Mouse (Mus musculus) embryonic facial prominence, embryonic 11.5 days (tissue): Measurements from ENCODE around the gene F3. TPM values are rescaled to one million over a fixed set of nuclear protein-coding genes. Genes with fewer than 3 reads are reported as not detected.

ENCODE experiments used
- ATAC-seq: fragments of 200-750 bp; cut with Nextera tagmentation; replicated peaks from 2 replicates; pipeline ENCODE4 v1.8.0; 2017; ENCODE audit warnings: low read depth; ENCODE audit not compliant: insufficient number of reproducible peaks, low FRiP score, low TSS enrichment
- DNase-seq: peaks from one replicate; pipeline ENCODE4 v3.0.0-alpha.2; 2015; ENCODE audit warnings: low spot score
- H3K27ac ChIP-seq: fragments of 300-500 bp; sonication (generic); replicated peaks from 2 replicates; pipeline ENCODE4 v1.5.1; 2014; ENCODE audit warnings: mild to moderate bottlenecking, low read depth, low read length, control low read depth
- H3K27me3 ChIP-seq: fragments of 300-500 bp; sonication (generic); 2 replicates; pipeline ENCODE4 v1.6.1; 2014; ENCODE audit warnings: mild to moderate bottlenecking, low read length, moderate library complexity, mixed read lengths; ENCODE audit not compliant: control insufficient read depth, insufficient read depth
- H3K36me3 ChIP-seq: fragments of 300-500 bp; sonication (generic); replicated peaks from 2 replicates; pipeline ENCODE4 v1.6.1; 2014; ENCODE audit warnings: low read depth, mild to moderate bottlenecking, low read length, moderate library complexity, mixed read lengths; ENCODE audit not compliant: control insufficient read depth, insufficient read depth
- H3K4me1 ChIP-seq: fragments of 300-500 bp; sonication (generic); 2 replicates; pipeline ENCODE4 v1.6.1; 2014; ENCODE audit warnings: low read length, mixed read lengths; ENCODE audit not compliant: control insufficient read depth, insufficient read depth
- H3K4me2 ChIP-seq: fragments of 300-500 bp; sonication (generic); 2 replicates; pipeline ENCODE4 v1.6.1; 2014; ENCODE audit warnings: low read depth, mild to moderate bottlenecking, control low read depth, low read length, moderate library complexity
- H3K4me3 ChIP-seq: fragments of 300-500 bp; sonication (generic); 2 replicates; pipeline ENCODE4 v1.5.1; 2014; ENCODE audit warnings: low read depth, low read length, control low read depth
- H3K9ac ChIP-seq: fragments of 300-500 bp; sonication (generic); replicated peaks from 2 replicates; pipeline ENCODE4 v1.6.1; 2014; ENCODE audit warnings: mild to moderate bottlenecking, control low read depth, low read length
- H3K9me3 ChIP-seq: fragments of 300-500 bp; sonication (generic); replicated peaks from 2 replicates; pipeline ENCODE4 v1.6.1; 2016; ENCODE audit warnings: mild to moderate bottlenecking, low read length, inconsistent platforms, mixed read lengths; ENCODE audit not compliant: control insufficient read depth
- WGBS: fragments of 180-500 bp; shearing (Covaris S2); extraction: QIAGEN DNeasy Blood & Tissue Kit; methylation state at CpG from one replicate; pipeline ENCODE4 v1.1.7; 2014; 5-methylcytosine and 5-hydroxymethylcytosine counted together
- polyA plus RNA-seq: library from polyadenylated mRNA; unstranded; fragments of >200 nt; fragmentation: Nextera tagmentation; extraction: Ambion mirVana; gene quantifications from 2 replicates; pipeline ENCODE4 v1.2.1, GENCODE M21; 2014

The F3 gene
- polyA plus RNA-seq, 1 experiment from 2014 or later: 14.2 TPM

DNA sequence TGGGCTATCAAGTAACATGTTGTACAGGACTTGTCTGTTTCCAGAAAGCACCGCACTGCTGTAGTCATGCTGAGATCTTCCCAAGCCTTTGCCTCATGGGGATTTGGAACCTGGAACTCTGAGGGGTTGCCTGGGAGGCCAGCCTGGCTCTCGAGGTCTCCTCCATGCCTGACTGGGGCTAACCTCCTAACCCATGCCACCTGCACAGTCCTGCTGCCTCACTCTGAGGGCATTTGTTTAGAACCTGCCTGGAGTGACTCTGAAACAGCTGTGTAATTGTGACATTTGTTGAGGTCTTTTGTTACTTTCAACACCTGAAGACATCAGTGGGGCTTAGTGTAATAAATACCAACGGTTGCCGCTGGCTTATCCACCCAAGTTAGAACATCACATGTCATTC lies 11.1 kb upstream of the F3 start:
- 70% methylated on average over 4 of the region's 4 CpGs for WGBS
- Histone ChIP-seq H3K36me3 (no peaks in the 10 kb centered on the region), H3K4me3 (no peak overlapping the region), H3K9me3 (no peaks in the 10 kb centered on the region), H3K4me2 (no peak overlapping the region), H3K27me3 (no peaks in the 10 kb centered on the region), H3K4me1 (no peaks in the 10 kb centered on the region), H3K9ac (no peak overlapping the region), H3K27ac (no peak overlapping the region)
- DNase-seq: no peak
- ATAC-seq: no peak

DNA sequence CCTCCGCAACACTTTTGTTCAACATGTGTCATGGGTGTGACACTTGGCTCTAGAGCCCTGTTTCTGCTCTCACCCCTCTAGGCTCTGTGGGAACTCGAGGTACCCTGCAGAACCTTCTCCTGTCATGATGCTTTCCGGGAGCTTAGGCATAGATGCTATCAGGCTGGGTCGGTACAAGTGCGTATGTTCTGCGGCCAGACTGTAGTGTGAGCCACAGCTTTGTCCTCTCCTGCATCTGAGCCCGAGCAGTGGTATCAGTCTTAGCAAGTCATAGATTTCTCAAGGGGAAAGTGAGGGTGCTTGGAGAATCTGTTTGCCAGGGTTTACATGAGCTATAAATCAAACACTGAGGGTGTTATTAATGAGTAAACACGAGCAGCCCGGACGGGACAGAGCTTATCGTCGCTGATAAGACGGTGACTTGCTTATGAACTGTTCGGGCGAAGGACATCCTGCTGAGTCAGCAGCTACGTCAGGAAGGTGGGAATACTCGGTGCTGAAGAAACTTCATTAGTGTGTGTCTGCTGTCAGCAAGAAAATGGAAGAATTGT lies 10.1 kb upstream of the F3 start:
- DNase-seq (no peak), ATAC-seq (no peak)
- H3K4me2 ChIP-seq: no peak overlapping the region
- H3K36me3 ChIP-seq: no peaks in the 10 kb centered on the region
- WGBS: 84% methylated on average over 17 of the region's 17 CpGs
- no peaks in the 10 kb centered on the region for H3K9me3 ChIP-seq
- H3K27ac ChIP-seq: no peak overlapping the region
- H3K4me1 ChIP-seq: no peaks in the 10 kb centered on the region
- H3K27me3 ChIP-seq: no peaks in the 10 kb centered on the region
- H3K4me3 ChIP-seq: no peak overlapping the region
- H3K9ac ChIP-seq: no peak overlapping the region

GRCm38 (mm10) chr3:121713816-121714215 lies 9.5 kb upstream of the F3 start:
- WGBS: 76% methylated on average over 8 of the region's 8 CpGs
- H3K4me1 ChIP-seq: no peaks in the 10 kb centered on the region
- H3K36me3 ChIP-seq: no peaks in the 10 kb centered on the region
- H3K27ac ChIP-seq: no peak overlapping the region
- H3K9me3 ChIP-seq: no peaks in the 10 kb centered on the region
- no peak overlapping the region for H3K4me2 ChIP-seq
- ATAC-seq (no peak), DNase-seq (no peak)
- H3K27me3 ChIP-seq: no peaks in the 10 kb centered on the region
- H3K9ac ChIP-seq: no peak overlapping the region
- no peak overlapping the region for H3K4me3 ChIP-seq

GRCm38 (mm10) chr3:121714461-121714860 lies 8.9 kb upstream of the F3 start:
- no peaks in the 10 kb centered on the region for H3K36me3 ChIP-seq
- H3K9me3 ChIP-seq: no peaks in the 10 kb centered on the region
- no peak overlapping the region for H3K4me3 ChIP-seq
- 91% methylated on average over 2 of the region's 2 CpGs for WGBS
- no peak overlapping the region for H3K9ac ChIP-seq
- H3K4me1 ChIP-seq: no peaks in the 10 kb centered on the region
- no peak for ATAC-seq
- H3K27ac ChIP-seq: no peak overlapping the region
- no peak overlapping the region for H3K4me2 ChIP-seq
- no peaks in the 10 kb centered on the region for H3K27me3 ChIP-seq
- no peak for DNase-seq

DNA sequence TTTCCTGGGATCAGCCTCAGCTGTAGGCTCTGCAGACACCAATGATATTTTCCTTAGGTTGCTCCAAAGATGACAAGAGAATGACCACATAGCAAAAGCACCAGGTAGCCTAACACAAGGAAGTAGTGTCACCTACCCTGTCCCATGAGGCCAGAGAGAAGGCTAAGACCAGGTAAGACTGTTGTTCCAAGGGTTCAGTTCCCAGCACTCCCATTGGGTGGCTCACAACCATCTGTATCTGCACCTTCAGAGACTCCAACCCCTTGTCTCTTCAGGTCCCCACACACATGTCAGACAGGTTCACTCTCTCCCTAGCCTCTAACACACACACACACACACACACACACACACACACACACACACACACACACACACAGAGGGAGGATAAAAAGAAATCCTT lies 8.0 kb upstream of the F3 start:
- no peaks in the 10 kb centered on the region for H3K27me3 ChIP-seq
- no peaks in the 10 kb centered on the region for H3K36me3 ChIP-seq
- no peaks in the 10 kb centered on the region for H3K9me3 ChIP-seq
- no peak overlapping the region for H3K4me3 ChIP-seq
- no peak overlapping the region for H3K9ac ChIP-seq
- H3K4me1 ChIP-seq: no peaks in the 10 kb centered on the region
- no peak for DNase-seq
- ATAC-seq: no peak
- H3K27ac ChIP-seq: no peak overlapping the region
- no peak overlapping the region for H3K4me2 ChIP-seq

DNA sequence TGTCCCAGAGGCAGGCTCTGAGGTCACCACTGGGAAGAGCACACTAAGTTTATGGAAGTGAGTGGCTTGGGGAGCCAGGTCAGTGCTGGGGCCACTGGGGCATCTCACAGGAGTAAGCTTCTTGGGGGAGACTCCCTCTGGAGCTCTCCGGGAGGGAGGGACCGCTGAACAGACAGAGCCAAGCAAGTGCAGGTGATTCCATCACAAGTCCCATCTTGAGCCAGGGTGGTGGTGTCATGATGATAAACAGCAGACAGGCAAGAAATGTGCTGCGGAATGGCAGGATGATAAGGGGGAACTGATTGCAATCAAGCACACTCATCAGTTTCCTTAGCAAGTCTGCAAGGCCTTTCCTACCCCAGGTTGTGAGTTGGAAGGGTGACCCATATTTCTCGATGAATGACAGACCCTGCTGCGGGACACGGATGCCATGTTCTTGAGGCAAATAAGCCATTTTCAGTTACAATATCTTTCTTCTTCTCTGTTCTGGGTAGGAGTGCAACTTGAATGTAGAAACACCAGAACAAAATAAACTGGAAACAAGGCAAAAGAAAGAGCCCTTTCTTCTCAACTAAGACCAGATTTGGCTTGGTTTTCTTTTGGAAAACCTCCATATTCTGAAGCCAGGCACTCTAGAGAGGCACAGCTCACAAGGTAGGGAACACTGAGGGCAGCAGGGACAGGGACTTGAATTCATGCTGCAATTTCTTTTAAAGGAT lies 7.4 kb upstream of the F3 start:
- Histone ChIP-seq H3K4me3 (no peak overlapping the region), H3K27ac (no peak overlapping the region), H3K9me3 (no peaks in the 10 kb centered on the region), H3K36me3 (no peaks in the 10 kb centered on the region), H3K27me3 (no peaks in the 10 kb centered on the region), H3K4me1 (no peaks in the 10 kb centered on the region), H3K9ac (no peak overlapping the region), H3K4me2 (no peak overlapping the region)
- no peak for ATAC-seq
- WGBS: 80% methylated on average over 6 of the region's 6 CpGs
- DNase-seq: no peak

DNA sequence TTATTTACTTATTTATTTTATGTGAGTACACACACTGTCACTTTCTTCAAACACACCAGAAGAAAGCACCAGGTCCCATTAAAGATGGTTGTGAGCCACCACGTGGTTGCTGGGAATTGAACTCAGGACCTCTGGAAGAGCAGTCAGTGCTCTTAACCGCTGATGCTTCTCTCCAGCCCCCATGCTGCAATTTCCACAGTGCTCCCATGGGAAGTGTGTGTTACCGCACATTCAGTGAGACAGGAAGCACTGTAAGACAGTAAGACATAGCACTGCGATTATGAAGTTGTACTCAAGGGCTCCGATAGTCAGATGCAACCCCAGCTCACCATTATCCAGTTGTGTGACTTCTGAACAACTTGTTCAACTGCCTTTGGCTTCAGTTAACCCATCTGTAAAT lies 6.9 kb upstream of the F3 start:
- Histone ChIP-seq H3K36me3 (no peaks in the 10 kb centered on the region), H3K27ac (no peak overlapping the region), H3K27me3 (no peaks in the 10 kb centered on the region), H3K4me2 (no peak overlapping the region), H3K9me3 (no peaks in the 10 kb centered on the region), H3K9ac (no peak overlapping the region), H3K4me1 (no peaks in the 10 kb centered on the region), H3K4me3 (no peak overlapping the region)
- DNase-seq: no peak
- ATAC-seq: no peak
- WGBS: 81% methylated on average over 5 of the region's 5 CpGs

DNA sequence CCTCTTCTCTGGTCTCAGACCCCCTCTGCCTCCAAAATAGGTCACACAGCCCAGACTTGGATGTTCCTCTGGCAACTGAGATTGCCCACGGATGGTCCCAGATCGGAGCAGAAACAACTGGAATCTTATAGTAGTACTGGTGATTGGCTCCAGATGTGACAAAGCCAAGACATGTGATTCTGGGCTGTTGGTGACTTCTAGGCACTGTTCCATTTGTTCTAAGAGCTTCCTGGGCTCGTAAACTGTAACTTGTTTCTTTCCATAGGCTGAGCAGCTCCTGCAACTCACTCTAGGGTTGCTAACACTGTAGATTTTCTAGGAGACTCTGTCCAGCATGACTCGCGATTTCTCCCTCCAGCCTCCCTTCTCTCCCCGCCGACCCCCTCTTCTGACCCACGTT lies 4.7 kb upstream of the F3 start:
- no peak overlapping the region for H3K4me2 ChIP-seq
- WGBS: 60% methylated on average over 8 of the region's 8 CpGs
- H3K4me3 ChIP-seq: no peak overlapping the region
- no peak for DNase-seq
- ATAC-seq: no peak
- no peak overlapping the region for H3K9ac ChIP-seq
- no peak overlapping the region for H3K27ac ChIP-seq
- H3K9me3 ChIP-seq: no peaks in the 10 kb centered on the region
- H3K36me3 ChIP-seq: no peaks in the 10 kb centered on the region
- H3K27me3 ChIP-seq: no peaks in the 10 kb centered on the region
- H3K4me1 ChIP-seq: no peaks in the 10 kb centered on the region
